Mouse (Mus musculus) forebrain, embryonic 10.5 days (tissue): ENCODE results near the gene Git2. TPM values are rescaled to one million over a fixed set of nuclear protein-coding genes. Genes with fewer than 3 reads are reported as not detected.

Source experiments
- DNase-seq: peaks from one replicate; pipeline ENCODE4 v3.0.0-alpha.2; 2017; ENCODE audit warnings: low spot score; ENCODE audit errors: extremely low spot score
- H3K27ac ChIP-seq: fragments of 300-500 bp; sonication (generic); 2 replicates; pipeline ENCODE4 v1.5.1; 2016; ENCODE audit warnings: mild to moderate bottlenecking
- H3K27me3 ChIP-seq: fragments of 300-500 bp; sonication (generic); 2 replicates; pipeline ENCODE4 v1.6.1; 2016; ENCODE audit warnings: mild to moderate bottlenecking; ENCODE audit not compliant: poor library complexity, severe bottlenecking
- H3K36me3 ChIP-seq: fragments of 300-500 bp; sonication (generic); replicated peaks from 2 replicates; pipeline ENCODE4 v1.6.1; 2016; ENCODE audit warnings: mild to moderate bottlenecking, moderate library complexity
- H3K4me1 ChIP-seq: fragments of 300-500 bp; sonication (generic); 2 replicates; pipeline ENCODE4 v1.6.1; 2016
- H3K4me3 ChIP-seq: fragments of 300-500 bp; sonication (generic); 2 replicates; pipeline ENCODE4 v1.5.1; 2016; ENCODE audit warnings: mild to moderate bottlenecking, moderate library complexity
- H3K9me3 ChIP-seq: fragments of 300-500 bp; sonication (generic); 2 replicates; pipeline ENCODE4 v1.6.1; 2016; ENCODE audit warnings: mild to moderate bottlenecking, moderate library complexity
- WGBS: fragments of 180-500 bp; shearing (Covaris S2); methylation state at CpG from one replicate; pipeline ENCODE4 v1.1.7; 2016; 5-methylcytosine and 5-hydroxymethylcytosine counted together
- polyA plus RNA-seq: library from polyadenylated mRNA; unstranded; fragments of >200 nt; fragmentation: Nextera tagmentation; extraction: Ambion mirVana; gene quantifications from 2 replicates; pipeline ENCODE4 v1.2.1, GENCODE M21; 2016

Gene Git2
- polyA plus RNA-seq, 1 experiment from 2014 or later = 33.1 TPM

GRCm38 (mm10) chr5:114806636-114807035 is 31.3 kb upstream of the Git2 start:
- H3K9me3 ChIP-seq = no peaks in the 10 kb centered on the region
- H3K27ac ChIP-seq = 0 out of 2 replicates have a peak overlapping the region, but pooled peaks have one; percentile 35
- WGBS = 89% methylated on average over 8 of the region's 8 CpGs
- H3K36me3 ChIP-seq = peaks cover 100% of the 10 kb centered on the region
- H3K27me3 ChIP-seq = no peaks in the 10 kb centered on the region
- H3K4me3 ChIP-seq = no peak overlapping the region
- peaks cover 44% of the 10 kb centered on the region for H3K4me1 ChIP-seq
- DNase-seq = no peak

- Histone ChIP-seq H3K27ac (no peak overlapping the region), H3K36me3 (peaks cover 99% of the 10 kb centered on the region), H3K27me3 (no peaks in the 10 kb centered on the region), H3K9me3 (no peaks in the 10 kb centered on the region), H3K4me1 (peaks cover 45% of the 10 kb centered on the region), H3K4me3 (no peak overlapping the region)
- WGBS = 85% methylated on average over 15 of the region's 15 CpGs
- no peak for DNase-seq
These were observed 30.4 kb upstream of the Git2 start for GRCm38 (mm10) chr5:114805436-114806350.

- Histone ChIP-seq H3K36me3 (peaks cover 99% of the 10 kb centered on the region), H3K4me3 (no peak overlapping the region), H3K27ac (no peak overlapping the region), H3K27me3 (no peaks in the 10 kb centered on the region), H3K9me3 (no peaks in the 10 kb centered on the region), H3K4me1 (peaks cover 44% of the 10 kb centered on the region)
- 40% methylated on average over 3 of the region's 3 CpGs for WGBS
- DNase-seq = no peak
These were observed 29.6 kb upstream of the Git2 start for GRCm38 (mm10) chr5:114804958-114805357.

- DNase-seq = no peak
- Histone ChIP-seq H3K4me3 (no peak overlapping the region), H3K36me3 (peaks cover 99% of the 10 kb centered on the region), H3K27me3 (no peaks in the 10 kb centered on the region), H3K27ac (no peak overlapping the region), H3K4me1 (peaks cover 38% of the 10 kb centered on the region), H3K9me3 (no peaks in the 10 kb centered on the region)
- WGBS = 81% methylated on average over 13 of the region's 13 CpGs
These were observed 29.0 kb upstream of the Git2 start for GRCm38 (mm10) chr5:114804335-114804734.

- no peaks in the 10 kb centered on the region for H3K9me3 ChIP-seq
- DNase-seq = no peak
- H3K27ac ChIP-seq = no peak overlapping the region
- 93% methylated on average over 13 of the region's 13 CpGs for WGBS
- H3K36me3 ChIP-seq = peaks cover 99% of the 10 kb centered on the region
- H3K27me3 ChIP-seq = no peaks in the 10 kb centered on the region
- H3K4me3 ChIP-seq = no peak overlapping the region
- peaks cover 27% of the 10 kb centered on the region for H3K4me1 ChIP-seq
These were observed 27.9 kb upstream of the Git2 start for GRCm38 (mm10) chr5:114803231-114803630.

- Histone ChIP-seq H3K4me3 (no peak overlapping the region), H3K9me3 (no peaks in the 10 kb centered on the region), H3K4me1 (peaks cover 17% of the 10 kb centered on the region), H3K36me3 (peaks cover 95% of the 10 kb centered on the region), H3K27ac (no peak overlapping the region), H3K27me3 (no peaks in the 10 kb centered on the region)
- no peak for DNase-seq
- 81% methylated on average over 6 of the region's 6 CpGs for WGBS
These were observed 26.5 kb upstream of the Git2 start for GRCm38 (mm10) chr5:114801841-114802240.

GRCm38 (mm10) chr5:114801049-114801448 is 25.7 kb upstream of the Git2 start:
- WGBS = 10% methylated on average over 8 of the region's 8 CpGs
- Histone ChIP-seq H3K36me3 (peaks cover 87% of the 10 kb centered on the region), H3K4me1 (peaks cover 23% of the 10 kb centered on the region), H3K4me3 (no peak overlapping the region), H3K27ac (peak overlapping the region; percentile 44; the same call in 1 of the 2 replicates), H3K9me3 (no peaks in the 10 kb centered on the region), H3K27me3 (no peaks in the 10 kb centered on the region)
- peak; percentile 33 for DNase-seq

GRCm38 (mm10) chr5:114799848-114800247 is 24.5 kb upstream of the Git2 start:
- Histone ChIP-seq H3K27ac (no peak overlapping the region), H3K36me3 (peaks cover 80% of the 10 kb centered on the region), H3K4me3 (no peak overlapping the region), H3K4me1 (peaks cover 35% of the 10 kb centered on the region), H3K27me3 (peaks cover 8% of the 10 kb centered on the region), H3K9me3 (no peaks in the 10 kb centered on the region)
- no peak for DNase-seq
- WGBS = 93% methylated on average over 11 of the region's 11 CpGs

GRCm38 (mm10) chr5:114797253-114797652 is 21.9 kb upstream of the Git2 start:
- WGBS = 91% methylated on average over 8 of the region's 8 CpGs
- Histone ChIP-seq H3K36me3 (peaks cover 74% of the 10 kb centered on the region), H3K4me1 (peaks cover 42% of the 10 kb centered on the region)

GRCm38 (mm10) chr5:114796299-114797012 is 21.1 kb upstream of the Git2 start:
- Histone ChIP-seq H3K4me3 (peak overlapping the region; percentile 50), H3K27ac (peak overlapping the region; percentile 53; the same call in 1 of the 2 replicates), H3K27me3 (peaks cover 8% of the 10 kb centered on the region), H3K36me3 (peaks cover 74% of the 10 kb centered on the region), H3K4me1 (peaks cover 37% of the 10 kb centered on the region), H3K9me3 (no peaks in the 10 kb centered on the region)
- 4% methylated on average over 40 of the region's 40 CpGs for WGBS
- DNase-seq = peak; percentile 35

More at GRCm38 (mm10) chr5:114797253-114797652, 21.9 kb upstream of the Git2 start:
- H3K9me3 ChIP-seq = no peaks in the 10 kb centered on the region
- DNase-seq = no peak
- H3K27me3 ChIP-seq = peaks cover 8% of the 10 kb centered on the region
- H3K4me3 ChIP-seq = no peak overlapping the region; the same call in 1 of the 2 replicates
- no peak overlapping the region for H3K27ac ChIP-seq

- Histone ChIP-seq H3K27ac (no peak overlapping the region), H3K9me3 (no peaks in the 10 kb centered on the region), H3K27me3 (peaks cover 8% of the 10 kb centered on the region), H3K4me3 (no peak overlapping the region), H3K4me1 (peaks cover 30% of the 10 kb centered on the region), H3K36me3 (peaks cover 75% of the 10 kb centered on the region)
- DNase-seq = no peak
- WGBS = 73% methylated on average over 9 of the region's 9 CpGs
These were observed 20.3 kb upstream of the Git2 start for GRCm38 (mm10) chr5:114795653-114796052.

GRCm38 (mm10) chr5:114795231-114795630 is 19.9 kb upstream of the Git2 start:
- Histone ChIP-seq H3K27me3 (peaks cover 8% of the 10 kb centered on the region), H3K4me3 (no peak overlapping the region), H3K9me3 (no peaks in the 10 kb centered on the region), H3K4me1 (peaks cover 30% of the 10 kb centered on the region), H3K27ac (no peak overlapping the region), H3K36me3 (peaks cover 74% of the 10 kb centered on the region)
- DNase-seq = no peak
- 70% methylated on average over 9 of the region's 9 CpGs for WGBS

- Histone ChIP-seq H3K27me3 (peaks cover 8% of the 10 kb centered on the region), H3K4me1 (peaks cover 30% of the 10 kb centered on the region), H3K27ac (no peak overlapping the region), H3K9me3 (no peaks in the 10 kb centered on the region), H3K4me3 (no peak overlapping the region), H3K36me3 (peaks cover 69% of the 10 kb centered on the region)
- 82% methylated on average over 4 of the region's 4 CpGs for WGBS
- DNase-seq = no peak
These were observed 19.3 kb upstream of the Git2 start for GRCm38 (mm10) chr5:114794609-114795008.
